Mouse (Mus musculus) gastrocnemius, postnatal 14 days (tissue): ENCODE results near the gene Cyp4f18. TPM values are rescaled to one million over a fixed set of nuclear protein-coding genes. Genes with fewer than 3 reads are reported as not detected.

Source experiments
- DNase-seq: peaks from one replicate; pipeline ENCODE4 v3.0.0; 2021; ENCODE audit warnings: mixed read lengths
- intact Hi-C: fragments of 180-260 bp; cut with DNase I; formaldehyde crosslinking; loops from one replicate; pipeline ENCODE4 v1.15.1; 2025; ENCODE audit warnings: low total_unique reads
- total RNA-seq, 2 experiments: library from RNA; stranded (reverse); gene quantifications; 2 replicates each; pipeline ENCODE4 v1.2.3; 2021

Gene Cyp4f18
- total RNA-seq, 2 experiments from 2014 or later: 0.31 TPM; not detected in 1

- no peak for DNase-seq
Measured at GRCm38 (mm10) chr8:71940293-71941208, 68.9 kb downstream of the Cyp4f18 start.

More at GRCm38 (mm10) chr8:71940293-71941208, 68.9 kb downstream of the Cyp4f18 start:
- intact Hi-C loops: no loop called here

Other genes with a start within 250 kb of the Cyp4f18 start
- gene Zfp709, start 127.6 kb downstream of the Cyp4f18 start, total RNA-seq: 1 to 10 TPM; 2.7 to 3.1 TPM
- 1 to 10 TPM; 1.5 to 2.5 TPM for gene Zfp882, start 101.0 kb downstream of the Cyp4f18 start, total RNA-seq
- gene Zfp617, start 101.0 kb downstream of the Cyp4f18 start, total RNA-seq: 10 to 100 TPM; 17.9 to 18.4 TPM
- 1 to 10 TPM; 2.9 to 3.3 TPM for gene Zfp961, start 58.6 kb downstream of the Cyp4f18 start, total RNA-seq
- gene Olfr372, start 31.6 kb upstream of the Cyp4f18 start, total RNA-seq: not detected
- not detected for gene Olfr373, start 73.6 kb upstream of the Cyp4f18 start, total RNA-seq
- not detected for gene Olfr374, start 97.4 kb upstream of the Cyp4f18 start, total RNA-seq
- gene Tpm4, start 125.3 kb upstream of the Cyp4f18 start, total RNA-seq: 10 to 100 TPM; 76.3 to 97.2 TPM
- gene Rab8a, start 151.6 kb upstream of the Cyp4f18 start, total RNA-seq: 10 to 100 TPM; 17.4 to 18.7 TPM
- gene Hsh2d, start 180.0 kb upstream of the Cyp4f18 start, total RNA-seq: not detected
- not detected for gene Cib3, start 203.2 kb upstream of the Cyp4f18 start, total RNA-seq
- not detected for gene Gm11034, start 204.0 kb upstream of the Cyp4f18 start, total RNA-seq
- 10 to 100 TPM; 10.9 to 13.4 TPM for gene Fam32a, start 210.1 kb upstream of the Cyp4f18 start, total RNA-seq
- gene Ap1m1, start 230.4 kb upstream of the Cyp4f18 start, total RNA-seq: 10 to 100 TPM; 24.7 to 27.2 TPM